Mouse (Mus musculus) embryonic facial prominence, embryonic 14.5 days (tissue): ENCODE measurements around the gene C2cd5. TPM values are rescaled to one million over a fixed set of nuclear protein-coding genes. Genes with fewer than 3 reads are reported as not detected.

ENCODE experiments used
- ATAC-seq: fragments of 200-750 bp; cut with Nextera tagmentation; 2 replicates; pipeline ENCODE4 v1.8.0; 2017; ENCODE audit warnings: low read depth, moderate number of reproducible peaks, moderate TSS enrichment
- DNase-seq: peaks from one replicate; pipeline ENCODE4 v3.0.0-alpha.2; 2015; ENCODE audit warnings: low spot score
- H3K27ac ChIP-seq: fragments of 300-500 bp; sonication (generic); replicated peaks from 2 replicates; pipeline ENCODE4 v1.5.1; 2014; ENCODE audit warnings: low read depth, mild to moderate bottlenecking, low read length, moderate library complexity
- H3K27me3 ChIP-seq: fragments of 300-500 bp; sonication (generic); replicated peaks from 2 replicates; pipeline ENCODE4 v1.6.1; 2014; ENCODE audit warnings: low read length; ENCODE audit not compliant: control insufficient read depth, insufficient read depth
- H3K36me3 ChIP-seq: fragments of 300-500 bp; sonication (generic); 2 replicates; pipeline ENCODE4 v1.6.1; 2014; ENCODE audit warnings: low read length, mixed read lengths; ENCODE audit not compliant: control insufficient read depth, insufficient read depth
- H3K4me1 ChIP-seq: fragments of 300-500 bp; sonication (generic); 2 replicates; pipeline ENCODE4 v1.6.1; 2014; ENCODE audit warnings: antibody characterized with exemption, low read length; ENCODE audit not compliant: control insufficient read depth, insufficient read depth
- H3K4me2 ChIP-seq: fragments of 300-500 bp; sonication (generic); 2 replicates; pipeline ENCODE4 v1.6.1; 2014; ENCODE audit warnings: low read depth, mild to moderate bottlenecking, low read length, moderate library complexity, mixed read lengths
- H3K4me3 ChIP-seq: fragments of 300-500 bp; sonication (generic); 2 replicates; pipeline ENCODE4 v1.5.1; 2014; ENCODE audit warnings: low read depth, mild to moderate bottlenecking, low read length
- H3K9ac ChIP-seq: fragments of 300-500 bp; sonication (generic); 2 replicates; pipeline ENCODE4 v1.6.1; 2014; ENCODE audit warnings: low read depth, mild to moderate bottlenecking, low read length, moderate library complexity, mixed read lengths
- H3K9me3 ChIP-seq: fragments of 300-500 bp; sonication (generic); 2 replicates; pipeline ENCODE4 v1.6.1; 2016; ENCODE audit warnings: low read length; ENCODE audit not compliant: control insufficient read depth
- WGBS: fragments of 180-500 bp; shearing (Covaris S2); extraction: QIAGEN DNeasy Blood & Tissue Kit; methylation state at CpG from one replicate; pipeline ENCODE4 v1.1.7; 2014; 5-methylcytosine and 5-hydroxymethylcytosine counted together
- polyA plus RNA-seq: library from polyadenylated mRNA; unstranded; fragments of >200 nt; fragmentation: Nextera tagmentation; extraction: Ambion mirVana; gene quantifications from 2 replicates; pipeline ENCODE4 v1.2.1, GENCODE M21; 2014

Gene C2cd5
- polyA plus RNA-seq, 1 experiment from 2014 or later, result 19.1 TPM

DNA sequence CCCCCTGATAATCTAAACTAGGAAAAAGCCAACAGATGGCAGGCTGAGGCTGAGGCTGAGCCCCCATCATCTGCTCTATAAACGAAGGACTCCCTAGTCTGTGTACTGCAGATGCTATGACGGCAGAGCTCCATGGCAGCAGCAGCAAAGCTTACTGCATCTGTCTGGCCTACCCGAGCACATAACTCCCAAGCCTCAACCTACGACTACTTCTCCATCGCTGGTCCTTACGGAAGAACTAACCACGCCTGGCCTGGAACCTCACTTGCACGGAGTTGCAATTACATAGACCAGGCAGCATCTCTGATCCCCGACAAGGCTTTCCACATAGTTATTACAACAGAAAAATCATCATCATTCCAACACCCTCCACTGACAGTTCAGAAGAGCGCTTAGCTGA, 23.5 kb downstream of the C2cd5 start:
- Histone ChIP-seq H3K4me1 (no peaks in the 10 kb centered on the region), H3K36me3 (peaks cover 52% of the 10 kb centered on the region), H3K27me3 (no peaks in the 10 kb centered on the region), H3K9ac (no peak overlapping the region), H3K9me3 (no peaks in the 10 kb centered on the region), H3K4me3 (no peak overlapping the region), H3K4me2 (no peak overlapping the region), H3K27ac (no peak overlapping the region)
- no peak for DNase-seq
- WGBS, result 87% methylated on average over 10 of the region's 10 CpGs
- ATAC-seq, result no peak

DNA sequence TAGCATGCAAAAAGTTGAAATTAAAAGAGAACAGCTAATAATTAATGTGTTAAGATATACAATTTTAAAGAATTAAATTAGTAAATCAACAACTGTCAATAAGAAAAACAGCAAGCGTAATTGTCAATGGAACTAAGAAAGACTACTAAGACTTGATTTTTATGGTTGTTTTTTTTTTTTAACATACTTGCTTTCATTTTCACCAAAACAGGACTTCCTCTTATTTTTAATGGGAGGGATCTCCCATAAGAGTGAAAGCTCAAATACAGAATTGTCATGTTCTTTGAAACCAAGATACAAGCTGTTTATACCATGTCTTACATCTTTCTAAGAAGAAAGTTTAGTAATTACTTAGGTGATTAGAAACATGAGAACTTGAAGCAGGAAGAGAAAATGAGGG, 26.0 kb downstream of the C2cd5 start:
- Histone ChIP-seq H3K27me3 (no peaks in the 10 kb centered on the region), H3K4me3 (no peak overlapping the region), H3K9me3 (no peaks in the 10 kb centered on the region), H3K9ac (no peak overlapping the region), H3K36me3 (peaks cover 47% of the 10 kb centered on the region), H3K27ac (no peak overlapping the region), H3K4me2 (no peak overlapping the region), H3K4me1 (no peaks in the 10 kb centered on the region)
- DNase-seq, result no peak
- WGBS, result 93% methylated on average over 1 of the region's 1 CpGs
- no peak for ATAC-seq

DNA sequence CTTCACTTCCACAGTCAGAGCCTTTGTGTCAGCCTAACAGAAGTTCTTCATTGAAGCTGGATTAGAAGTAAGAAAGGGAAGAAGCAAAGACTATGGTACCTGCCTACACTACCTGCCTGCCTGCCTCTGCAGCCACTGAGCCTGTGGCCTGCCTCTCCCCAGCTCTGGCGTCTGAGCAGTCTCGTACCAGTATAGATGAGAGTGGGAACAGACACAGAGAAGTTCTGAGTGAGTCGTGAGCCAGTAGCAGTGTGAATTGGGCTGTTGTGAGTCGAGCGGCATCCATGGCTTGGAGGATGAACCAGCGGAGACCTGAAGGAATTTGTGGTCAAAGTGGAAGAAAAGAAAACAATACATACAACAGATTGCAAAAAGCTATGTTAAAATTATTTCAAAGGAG, 26.5 kb downstream of the C2cd5 start:
- Histone ChIP-seq H3K27ac (no peak overlapping the region), H3K9me3 (no peaks in the 10 kb centered on the region), H3K9ac (no peak overlapping the region), H3K36me3 (peaks cover 43% of the 10 kb centered on the region), H3K4me2 (no peak overlapping the region), H3K27me3 (no peaks in the 10 kb centered on the region), H3K4me1 (no peaks in the 10 kb centered on the region), H3K4me3 (no peak overlapping the region)
- DNase-seq (no peak), ATAC-seq (no peak)
- 84% methylated on average over 6 of the region's 6 CpGs for WGBS

DNA sequence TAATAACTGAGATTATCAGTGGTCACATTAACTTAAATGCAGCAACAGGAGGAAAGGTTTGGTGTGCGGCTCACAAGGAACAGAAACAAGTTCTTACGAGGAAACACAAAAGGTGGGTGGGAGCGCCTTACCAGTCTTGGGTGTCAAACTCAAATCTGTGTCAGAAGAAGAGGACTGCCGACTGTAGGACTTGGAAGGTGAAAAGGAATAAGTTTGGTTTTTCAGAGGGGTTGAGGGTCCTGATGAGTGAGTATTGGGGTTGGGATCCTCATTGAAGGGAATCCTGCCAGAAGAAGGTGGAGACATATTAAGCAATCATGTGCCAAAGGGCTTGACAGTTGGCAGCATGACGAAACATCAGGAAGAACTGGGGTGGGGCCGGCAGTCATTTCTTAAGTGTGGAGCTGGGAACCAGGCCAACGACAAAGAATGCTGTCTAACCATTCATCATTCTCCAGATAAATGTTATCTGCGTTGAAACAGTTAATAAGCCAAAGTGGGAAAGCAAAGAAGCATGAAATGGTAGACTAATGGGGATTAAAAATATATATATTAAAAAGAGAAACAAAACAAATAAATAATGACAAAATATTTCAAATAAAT, 27.4 kb downstream of the C2cd5 start:
- H3K4me1 ChIP-seq, result no peaks in the 10 kb centered on the region
- H3K9me3 ChIP-seq, result no peaks in the 10 kb centered on the region
- H3K4me3 ChIP-seq, result no peak overlapping the region
- peaks cover 34% of the 10 kb centered on the region for H3K36me3 ChIP-seq
- 73% methylated on average over 8 of the region's 8 CpGs for WGBS
- no peaks in the 10 kb centered on the region for H3K27me3 ChIP-seq
- ATAC-seq (no peak), DNase-seq (peak; percentile 74)
- no peak overlapping the region for H3K27ac ChIP-seq
- H3K4me2 ChIP-seq, result no peak overlapping the region
- no peak overlapping the region for H3K9ac ChIP-seq

DNA sequence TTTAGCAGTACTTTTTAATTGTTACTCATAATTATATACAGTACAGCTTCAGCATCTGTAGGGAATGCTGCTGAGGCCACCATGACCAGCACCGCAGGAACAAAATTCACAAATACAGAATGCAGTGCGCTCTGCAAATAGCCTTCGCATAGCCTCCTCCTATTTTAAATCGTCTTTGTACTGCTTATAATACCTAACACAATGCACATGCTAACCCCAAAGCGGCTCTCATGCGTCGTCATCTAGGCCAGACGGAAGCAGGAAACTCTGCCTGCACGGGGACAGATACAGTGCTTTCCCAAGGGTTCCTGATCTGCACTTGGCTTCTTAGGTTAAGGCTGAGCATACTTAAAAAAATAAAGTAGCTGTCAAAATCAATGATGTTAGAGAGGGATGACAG, 29.2 kb downstream of the C2cd5 start:
- 69% methylated on average over 9 of the region's 9 CpGs for WGBS
- no peak for DNase-seq
- no peak for ATAC-seq

DNA sequence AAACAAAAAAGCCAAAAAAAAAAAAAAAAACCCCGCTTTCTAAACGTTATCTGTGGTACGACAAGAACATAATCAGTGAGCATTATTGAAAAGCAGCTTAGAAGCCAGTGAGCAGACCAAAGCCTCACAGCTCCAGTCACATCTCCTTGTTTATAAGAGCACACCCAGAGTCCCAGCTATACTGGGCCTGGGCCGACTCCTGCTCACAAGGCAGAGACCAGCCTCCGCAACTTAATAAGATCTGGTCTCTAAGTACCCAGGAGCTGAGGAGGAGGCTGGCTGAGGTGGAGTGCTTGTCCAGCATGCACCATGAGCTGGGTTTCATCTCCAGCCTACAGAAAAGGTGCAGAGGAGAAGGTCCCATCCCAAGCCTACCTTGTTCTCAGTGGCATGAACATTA, 29.9 kb downstream of the C2cd5 start:
- ATAC-seq, result no peak
- Histone ChIP-seq H3K4me1 (no peaks in the 10 kb centered on the region), H3K27me3 (no peaks in the 10 kb centered on the region), H3K36me3 (peaks cover 23% of the 10 kb centered on the region), H3K27ac (no peak overlapping the region), H3K4me2 (no peak overlapping the region), H3K4me3 (no peak overlapping the region), H3K9me3 (no peaks in the 10 kb centered on the region), H3K9ac (no peak overlapping the region)
- DNase-seq, result no peak
- 85% methylated on average over 5 of the region's 5 CpGs for WGBS

More for the DNA sequence above, 29.2 kb downstream of the C2cd5 start:
- no peak overlapping the region for H3K9ac ChIP-seq
- no peak overlapping the region for H3K27ac ChIP-seq
- no peaks in the 10 kb centered on the region for H3K9me3 ChIP-seq
- H3K4me3 ChIP-seq, result no peak overlapping the region
- no peak overlapping the region for H3K4me2 ChIP-seq
- no peaks in the 10 kb centered on the region for H3K4me1 ChIP-seq
- no peaks in the 10 kb centered on the region for H3K27me3 ChIP-seq
- peaks cover 23% of the 10 kb centered on the region for H3K36me3 ChIP-seq

DNA sequence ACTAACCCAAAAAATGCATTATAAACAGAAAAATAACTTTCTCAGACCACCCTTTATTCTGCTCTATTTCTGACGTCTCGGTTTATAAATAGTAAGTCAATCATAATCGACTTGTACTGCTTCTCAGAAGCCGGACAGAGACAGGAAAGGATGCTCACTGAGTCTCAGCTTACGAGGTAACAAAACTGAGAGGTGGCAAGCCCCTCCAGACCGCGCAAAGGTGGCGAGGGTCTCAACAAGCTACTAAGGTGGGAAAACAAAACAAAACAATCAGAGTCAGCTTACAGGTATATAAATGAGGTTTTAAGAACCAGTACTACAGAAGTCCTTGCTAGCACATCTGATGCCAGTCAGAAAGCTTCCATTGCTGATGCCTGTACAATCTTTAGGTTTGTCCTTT, 30.3 kb downstream of the C2cd5 start:
- H3K4me1 ChIP-seq, result no peaks in the 10 kb centered on the region
- DNase-seq (no peak), ATAC-seq (no peak)
- WGBS, result 84% methylated on average over 8 of the region's 8 CpGs
- H3K4me2 ChIP-seq, result no peak overlapping the region
- H3K27ac ChIP-seq, result no peak overlapping the region
- no peaks in the 10 kb centered on the region for H3K9me3 ChIP-seq
- H3K36me3 ChIP-seq, result peaks cover 23% of the 10 kb centered on the region
- no peak overlapping the region for H3K4me3 ChIP-seq
- H3K9ac ChIP-seq, result no peak overlapping the region
- H3K27me3 ChIP-seq, result no peaks in the 10 kb centered on the region

DNA sequence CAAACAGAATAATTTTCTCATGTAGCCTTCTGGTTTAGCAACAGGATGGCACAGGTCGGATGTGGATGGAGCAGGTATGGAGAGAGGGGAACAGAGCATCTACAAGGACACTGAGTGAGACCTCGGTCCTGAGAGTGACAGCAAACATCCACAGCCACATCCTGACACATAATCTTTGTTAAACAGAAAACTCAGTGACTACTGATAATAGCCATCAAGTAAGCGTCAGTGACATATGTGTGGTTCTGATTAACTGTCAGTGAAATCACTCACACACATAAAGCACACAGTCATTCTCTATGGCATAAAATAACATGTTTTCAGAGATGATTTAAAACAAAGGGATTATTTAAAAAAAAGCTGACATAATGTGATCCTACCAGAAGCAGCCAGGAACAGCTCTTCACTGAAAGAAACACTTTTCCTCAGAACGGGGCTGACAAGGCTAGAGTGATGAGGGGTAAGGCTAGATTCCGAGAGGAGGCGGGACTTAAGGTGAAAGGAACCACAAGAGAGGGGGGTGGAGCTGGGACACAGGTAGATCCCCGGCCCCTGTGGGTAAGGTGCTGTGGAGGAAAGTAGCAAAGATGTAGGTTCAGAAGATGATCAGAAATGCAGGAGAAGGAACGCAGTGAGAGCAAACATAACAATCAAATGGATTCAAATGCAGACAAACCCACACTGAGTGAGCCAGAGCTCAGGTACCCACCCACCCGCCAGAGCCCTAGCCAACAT, 31.6 kb downstream of the C2cd5 start:
- DNase-seq (no peak), ATAC-seq (no peak)
- Histone ChIP-seq H3K36me3 (peaks cover 15% of the 10 kb centered on the region), H3K4me1 (no peaks in the 10 kb centered on the region), H3K9me3 (no peaks in the 10 kb centered on the region), H3K4me2 (no peak overlapping the region), H3K4me3 (no peak overlapping the region), H3K27me3 (no peaks in the 10 kb centered on the region), H3K27ac (no peak overlapping the region), H3K9ac (no peak overlapping the region)
- 73% methylated on average over 9 of the region's 9 CpGs for WGBS

DNA sequence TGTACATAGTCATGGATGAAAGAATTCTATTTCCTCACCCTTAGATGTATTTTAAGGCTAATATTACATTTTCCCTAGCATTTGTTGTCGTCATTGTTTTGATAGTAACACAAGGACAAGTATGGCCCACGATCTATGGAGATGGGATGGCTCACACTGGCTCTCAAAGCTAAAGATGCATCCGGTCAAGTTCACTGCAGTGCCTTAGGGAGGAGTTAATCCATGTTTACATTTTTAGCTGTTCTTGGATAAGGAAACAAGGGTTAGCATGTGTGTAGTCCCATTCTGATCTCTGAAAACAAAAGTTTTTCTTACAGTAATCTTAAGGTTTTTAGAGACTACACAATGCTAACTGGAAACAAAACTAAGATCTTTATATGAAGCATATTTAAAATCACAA, 32.3 kb downstream of the C2cd5 start:
- H3K27me3 ChIP-seq, result no peaks in the 10 kb centered on the region
- DNase-seq (no peak), ATAC-seq (no peak)
- no peak overlapping the region for H3K9ac ChIP-seq
- H3K4me3 ChIP-seq, result no peak overlapping the region
- peaks cover 13% of the 10 kb centered on the region for H3K36me3 ChIP-seq
- 71% methylated on average over 3 of the region's 3 CpGs for WGBS
- no peaks in the 10 kb centered on the region for H3K4me1 ChIP-seq
- H3K9me3 ChIP-seq, result no peaks in the 10 kb centered on the region
- H3K27ac ChIP-seq, result no peak overlapping the region
- H3K4me2 ChIP-seq, result no peak overlapping the region
